Mouse (Mus musculus) heart, embryonic 16.5 days (tissue): ENCODE measurements around the gene Leng9. TPM values are rescaled to one million over a fixed set of nuclear protein-coding genes. Genes with fewer than 3 reads are reported as not detected.
A peak's percentile ranks its signal among the peaks of the same experiment; 100 is the strongest.
"Not testable (repeated sequence)": the region's sequence is repeated elsewhere in the genome, so short reads cannot be mapped to it uniquely, and the experiment has no call there.

Experiments
- ATAC-seq: fragments of 200-750 bp; cut with Nextera tagmentation; replicated peaks from 2 replicates; pipeline ENCODE4 v1.8.0; 2017; ENCODE audit warnings: moderate number of reproducible peaks; ENCODE audit not compliant: insufficient read depth, low FRiP score; ENCODE audit errors: extremely low read depth
- H3K27ac ChIP-seq: fragments of 300-500 bp; sonication (generic); 2 replicates; pipeline ENCODE4 v1.5.1; 2014; ENCODE audit warnings: mild to moderate bottlenecking, low read length, control low read depth, moderate library complexity
- H3K27me3 ChIP-seq: fragments of 300-500 bp; sonication (generic); 2 replicates; pipeline ENCODE4 v1.6.1; 2014; ENCODE audit warnings: low read length, mixed read lengths; ENCODE audit not compliant: control insufficient read depth, insufficient read depth
- H3K36me3 ChIP-seq: fragments of 300-500 bp; sonication (generic); 2 replicates; pipeline ENCODE4 v1.6.1; 2014; ENCODE audit not compliant: control insufficient read depth, insufficient read depth
- H3K4me1 ChIP-seq: fragments of 300-500 bp; sonication (generic); 2 replicates; pipeline ENCODE4 v1.6.1; 2014; ENCODE audit warnings: low read length, mixed read lengths; ENCODE audit not compliant: control insufficient read depth, insufficient read depth
- H3K4me2 ChIP-seq: fragments of 300-500 bp; sonication (generic); 2 replicates; pipeline ENCODE4 v1.6.1; 2014; ENCODE audit warnings: low read depth, mild to moderate bottlenecking, control low read depth, low read length
- H3K4me3 ChIP-seq: fragments of 300-500 bp; sonication (generic); 2 replicates; pipeline ENCODE4 v1.5.1; 2014; ENCODE audit warnings: mild to moderate bottlenecking, control low read depth, low read length
- H3K9ac ChIP-seq: fragments of 300-500 bp; sonication (generic); 2 replicates; pipeline ENCODE4 v1.6.1; 2014; ENCODE audit warnings: low read length, control low read depth
- H3K9me3 ChIP-seq: fragments of 300-500 bp; sonication (generic); replicated peaks from 2 replicates; pipeline ENCODE4 v1.6.1; 2016; ENCODE audit warnings: low read length; ENCODE audit not compliant: control insufficient read depth
- WGBS: fragments of 180-500 bp; shearing (Covaris S2); extraction: QIAGEN DNeasy Blood & Tissue Kit; methylation state at CpG from one replicate; pipeline ENCODE4 v1.1.7; 2014; 5-methylcytosine and 5-hydroxymethylcytosine counted together
- polyA plus RNA-seq: library from polyadenylated mRNA; unstranded; fragments of >200 nt; fragmentation: Nextera tagmentation; extraction: Ambion mirVana; gene quantifications from 2 replicates; pipeline ENCODE4 v1.2.1, GENCODE M21; 2015

The Leng9 gene
- polyA plus RNA-seq = 3.1 and 3.2 TPM in 2 replicates

- H3K27me3 ChIP-seq = peaks cover 3% of the 10 kb centered on the region
- H3K36me3 ChIP-seq = peaks cover 23% of the 10 kb centered on the region
- H3K4me2 ChIP-seq = peak within 1 kb of the TSS; percentile 83
- peak; percentile 16 for ATAC-seq
- H3K4me1 ChIP-seq = peaks cover 24% of the 10 kb centered on the region
- no peaks in the 10 kb centered on the region for H3K9me3 ChIP-seq
- peak within 1 kb of the TSS; percentile 96 for H3K27ac ChIP-seq
- H3K9ac ChIP-seq = peak within 1 kb of the TSS; percentile 92
- peak within 1 kb of the TSS; percentile 85 for H3K4me3 ChIP-seq
- WGBS = 2% methylated on average over 14 of the region's 14 CpGs
Observed at GRCm38 (mm10) chr7:4150059-4150541, at the start of gene Leng9. Gene Leng9 (minus strand): TSS chr7:4150374.

GRCm38 (mm10) chr7:4178438-4178837, 28.3 kb upstream of the Leng9 start:
- Histone ChIP-seq H3K9ac (no peak overlapping the region), H3K9me3 (no peaks in the 10 kb centered on the region), H3K4me2 (no peak overlapping the region), H3K36me3 (no peaks in the 10 kb centered on the region), H3K27me3 (no peaks in the 10 kb centered on the region), H3K27ac (no peak overlapping the region), H3K4me1 (no peaks in the 10 kb centered on the region), H3K4me3 (no peak overlapping the region)
- 39% methylated on average over 3 of the region's 3 CpGs for WGBS
- no peak for ATAC-seq

- WGBS = 72% methylated on average over 6 of the region's 6 CpGs
- H3K9ac ChIP-seq = no peak overlapping the region
- no peaks in the 10 kb centered on the region for H3K36me3 ChIP-seq
- no peak for ATAC-seq
- no peak overlapping the region for H3K4me3 ChIP-seq
- H3K27me3 ChIP-seq = no peaks in the 10 kb centered on the region
- H3K27ac ChIP-seq = no peak overlapping the region
- H3K9me3 ChIP-seq = no peaks in the 10 kb centered on the region
- H3K4me1 ChIP-seq = no peaks in the 10 kb centered on the region; the same call in 1 of the 2 replicates
- no peak overlapping the region for H3K4me2 ChIP-seq
Observed at GRCm38 (mm10) chr7:4170193-4170938, 20.2 kb upstream of the Leng9 start.

DNA sequence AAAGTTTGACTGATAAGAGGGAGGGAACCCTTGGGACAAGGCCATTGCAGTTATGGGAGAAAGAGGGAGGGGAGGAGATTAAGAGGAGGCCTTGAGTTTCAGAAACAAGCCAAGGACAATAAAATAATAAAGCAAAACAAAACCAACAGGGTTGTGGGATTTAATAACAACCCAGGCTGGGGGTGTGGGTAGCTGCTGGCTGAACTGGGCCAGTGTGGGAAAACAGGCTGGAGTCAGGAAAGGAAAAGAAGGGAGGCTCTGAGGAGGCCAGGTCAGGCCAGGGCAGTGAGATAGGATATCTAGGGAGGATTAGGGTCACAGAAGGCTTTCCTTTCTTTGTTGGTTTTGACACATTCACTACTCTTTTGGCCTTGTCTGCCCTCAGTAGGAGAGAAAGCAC, 16.9 kb upstream of the Leng9 start:
- H3K27ac ChIP-seq = no peak overlapping the region
- H3K4me2 ChIP-seq = no peak overlapping the region
- H3K27me3 ChIP-seq = no peaks in the 10 kb centered on the region
- H3K4me3 ChIP-seq = no peak overlapping the region
- no peak overlapping the region for H3K9ac ChIP-seq
- H3K36me3 ChIP-seq = no peaks in the 10 kb centered on the region
- peaks cover 7% of the 10 kb centered on the region for H3K4me1 ChIP-seq
- no peak for ATAC-seq
- no peaks in the 10 kb centered on the region for H3K9me3 ChIP-seq

- H3K9ac ChIP-seq = no peak overlapping the region
- H3K4me3 ChIP-seq = peak overlapping the region; percentile 28
- 19% methylated on average over 3 of the region's 3 CpGs for WGBS
Observed at GRCm38 (mm10) chr7:4165286-4165685, 15.1 kb upstream of the Leng9 start.

GRCm38 (mm10) chr7:4164090-4164910, 14.1 kb upstream of the Leng9 start, which contains the start of gene Cdc42ep5:
Gene Cdc42ep5 (minus strand): TSS chr7:4164860.
- ATAC-seq = peak; percentile 82
- H3K4me3 ChIP-seq = peak within 1 kb of the TSS; percentile 48
- peak within 1 kb of the TSS; percentile 64 for H3K4me2 ChIP-seq
- no peaks in the 10 kb centered on the region for H3K9me3 ChIP-seq
- WGBS = under 1% methylated on average over 19 of the region's 20 CpGs
- peak within 1 kb of the TSS; percentile 55 for H3K9ac ChIP-seq
- no peaks in the 10 kb centered on the region for H3K36me3 ChIP-seq
- peaks cover 7% of the 10 kb centered on the region for H3K4me1 ChIP-seq
- H3K27me3 ChIP-seq = no peaks in the 10 kb centered on the region
- H3K27ac ChIP-seq = peak within 1 kb of the TSS; percentile 57

More at GRCm38 (mm10) chr7:4165286-4165685, 15.1 kb upstream of the Leng9 start:
- peaks cover 7% of the 10 kb centered on the region for H3K4me1 ChIP-seq
- H3K4me2 ChIP-seq = peak overlapping the region; percentile 64
- H3K36me3 ChIP-seq = no peaks in the 10 kb centered on the region
- peak overlapping the region; percentile 57 for H3K27ac ChIP-seq
- no peaks in the 10 kb centered on the region for H3K27me3 ChIP-seq
- no peak for ATAC-seq
- no peaks in the 10 kb centered on the region for H3K9me3 ChIP-seq

- Histone ChIP-seq H3K9ac (peak overlapping the region; percentile 55), H3K27me3 (no peaks in the 10 kb centered on the region), H3K27ac (peak overlapping the region; percentile 54), H3K4me2 (peak overlapping the region; percentile 64), H3K4me1 (peaks cover 7% of the 10 kb centered on the region), H3K36me3 (no peaks in the 10 kb centered on the region), H3K4me3 (peak overlapping the region; percentile 48), H3K9me3 (no peaks in the 10 kb centered on the region)
- 2% methylated on average over 11 of the region's 11 CpGs for WGBS
- ATAC-seq = peak; percentile 46; the same call in 1 of the 2 replicates
Observed at GRCm38 (mm10) chr7:4163571-4164072, 13.4 kb upstream of the Leng9 start.

- 92% methylated on average over 4 of the region's 4 CpGs for WGBS
- not testable (repeated sequence) for ATAC-seq, H3K9me3 ChIP-seq
Observed at GRCm38 (mm10) chr7:4161596-4161995, 11.4 kb upstream of the Leng9 start.

More at GRCm38 (mm10) chr7:4161596-4161995, 11.4 kb upstream of the Leng9 start:
- H3K4me2 ChIP-seq, H3K4me3 ChIP-seq, H3K9ac ChIP-seq, H3K27me3 ChIP-seq, H3K4me1 ChIP-seq, H3K27ac ChIP-seq, H3K36me3 ChIP-seq: not testable (repeated sequence)
